In genomic region chr6:51170414-51170813, GRCm38 (mm10) we compare ENCODE assay signal across 8 mouse cellular contexts.
DNase-seq lines count a peak whose midpoint lies in the region; ATAC-seq and TF ChIP-seq lines count a peak whose summit lies in the region.

No protein-coding gene starts in this region.

- peak; percentile 54; the same call in 1 of the 2 replicates for TF ChIP-seq CTCF in liver, adult 2 months (IDR thresholded peaks at IDR 0.05; ENCODE audit: low read depth, low read length)

- H3K4me2 ChIP-seq in forebrain, embryonic 12.5 days: peak overlapping the region; percentile 42
- peak overlapping the region; percentile 33 for H3K4me2 ChIP-seq in hindbrain, embryonic 14.5 days (replicated peaks)

- no peak overlapping the region for H3K9ac ChIP-seq in forebrain, embryonic 12.5 days
- H3K9ac ChIP-seq in hindbrain, embryonic 14.5 days: no peak overlapping the region
- H3K9ac ChIP-seq in liver, adult 2 months (ENCODE audit: low read depth, low read length): no peak overlapping the region

- H3K4me1 ChIP-seq in forebrain, embryonic 12.5 days: peaks cover 44% of the 10 kb centered on the region
- peaks cover 8% of the 10 kb centered on the region for H3K4me1 ChIP-seq in hindbrain, embryonic 14.5 days (replicated peaks; ENCODE audit: control insufficient read depth, insufficient read depth, low read length)
- H3K4me1 ChIP-seq in liver, adult 2 months (ENCODE audit: control insufficient read depth, insufficient read depth, low read length): no peaks in the 10 kb centered on the region; the same call in 1 of the 2 replicates

- no peak for ATAC-seq in forebrain, embryonic 12.5 days (ENCODE audit: low FRiP score)
- ATAC-seq in hindbrain, embryonic 14.5 days (ENCODE audit: low FRiP score): no peak

- no peaks in the 10 kb centered on the region for H3K36me3 ChIP-seq in forebrain, embryonic 12.5 days (replicated peaks)
- H3K36me3 ChIP-seq in hindbrain, embryonic 14.5 days (replicated peaks; ENCODE audit: control insufficient read depth, insufficient read depth): no peaks in the 10 kb centered on the region
- no peaks in the 10 kb centered on the region for H3K36me3 ChIP-seq in liver, adult 2 months (ENCODE audit: control insufficient read depth, insufficient read depth, low read length)

- under 1% methylated on average over 11 of the region's 11 CpGs for WGBS in forebrain, embryonic 12.5 days
- WGBS in hindbrain, embryonic 14.5 days: under 1% methylated on average over 11 of the region's 11 CpGs
- WGBS in liver, adult 2 months: 2% methylated on average over 11 of the region's 11 CpGs

- no peaks in the 10 kb centered on the region for H3K79me2 ChIP-seq in liver, adult 2 months (ENCODE audit: control insufficient read depth, insufficient read depth, low read length)

- DNase-seq in cerebellum, adult 9-10 months: peak; percentile 46
- no peak for DNase-seq in cerebellum, adult 9-11 months
- peak; percentile 81 for DNase-seq in ZHBTc4 (ENCODE audit: low read depth, low spot score)
- peak; percentile 84 for DNase-seq in hindbrain, embryonic 14.5 days (ENCODE audit: low spot score)
- DNase-seq in liver, adult 2 months (ENCODE audit: extremely low read depth, low read depth, low spot score): peak; percentile 59
- peak; percentile 73 for DNase-seq in naive thymus-derived CD4-positive, alpha-beta T cell, adult 2 months (ENCODE audit: low read depth)
- DNase-seq in urinary bladder, postnatal 4 days (ENCODE audit: low spot score in 2 of 2): peak; percentile 62 to 72

- H3K27me3 ChIP-seq in forebrain, embryonic 12.5 days: peaks cover 52% of the 10 kb centered on the region
- peaks cover 43% of the 10 kb centered on the region for H3K27me3 ChIP-seq in hindbrain, embryonic 14.5 days (ENCODE audit: control insufficient read depth, insufficient read depth, low read length)
- H3K27me3 ChIP-seq in liver, adult 2 months (ENCODE audit: control insufficient read depth, insufficient read depth, low read length): peaks cover 27% of the 10 kb centered on the region

- H3K4me3 ChIP-seq in forebrain, embryonic 12.5 days (replicated peaks): no peak overlapping the region
- no peak overlapping the region for H3K4me3 ChIP-seq in hindbrain, embryonic 14.5 days (replicated peaks; ENCODE audit: low read length)
- H3K4me3 ChIP-seq in liver, adult 2 months (ENCODE audit: insufficient read depth, low read depth, low read length): no peak overlapping the region

- H3K27ac ChIP-seq in forebrain, embryonic 12.5 days: 0 out of 2 replicates have a peak overlapping the region, but pooled peaks have one; percentile 68
- peak overlapping the region; percentile 78 for H3K27ac ChIP-seq in hindbrain, embryonic 14.5 days
- no peak overlapping the region for H3K27ac ChIP-seq in liver, adult 2 months (replicated peaks; ENCODE audit: insufficient read depth, low read depth, low read length)

- no peaks in the 10 kb centered on the region for H3K9me3 ChIP-seq in forebrain, embryonic 12.5 days
- no peaks in the 10 kb centered on the region for H3K9me3 ChIP-seq in hindbrain, embryonic 14.5 days (ENCODE audit: control insufficient read depth, low read length)

- TF ChIP-seq POLR2A in liver, adult 2 months (IDR thresholded peaks at IDR 0.05; ENCODE audit: extremely low read depth, insufficient read depth, low read length): no peak
